Mouse (Mus musculus): ENCODE data around the gene Zbtb20.

DNA sequence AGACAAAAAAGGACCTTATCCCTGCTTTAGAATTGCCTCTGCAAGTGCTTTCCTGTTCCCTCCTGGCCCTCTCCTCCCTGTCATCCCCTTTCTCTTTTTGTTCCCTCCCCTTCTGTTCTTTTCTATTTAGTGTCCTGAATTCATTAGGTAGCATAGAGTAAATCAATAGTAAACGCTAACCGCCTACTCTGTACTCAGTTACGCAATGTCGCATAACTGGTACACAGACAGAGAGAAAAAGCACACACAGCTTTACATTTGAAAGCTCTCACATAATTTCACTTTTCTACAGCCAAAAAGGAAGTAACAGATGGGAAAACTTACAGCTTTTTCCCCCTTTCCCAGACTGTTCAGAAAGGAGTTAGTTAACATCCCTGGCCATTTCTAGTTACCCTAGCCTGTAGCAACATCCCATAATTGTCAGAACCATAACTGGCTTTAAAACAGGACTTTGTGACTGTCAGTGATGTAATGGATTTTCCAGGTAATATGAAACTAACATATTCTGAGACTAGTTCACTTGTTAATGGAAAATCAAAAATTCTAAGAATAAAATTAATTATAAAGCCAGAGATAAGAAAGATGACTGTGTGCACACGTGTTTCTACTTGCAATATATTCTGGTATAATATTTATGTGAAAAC is 422.4 kb downstream of the Zbtb20 start:
- TF ChIP-seq POLR2A (IDR thresholded peaks at IDR 0.05; ENCODE audit: borderline replicate concordance, control insufficient read depth, low read depth, low read length) (no peak), CTCF (IDR thresholded peaks at IDR 0.05; ENCODE audit: control insufficient read depth, insufficient read depth, low read length) (no peak)

Measured in bone marrow, adult 2 months (tissue).